Mouse (Mus musculus) forebrain, embryonic 16.5 days (tissue): ENCODE measurements around the gene Rora. TPM values are rescaled to one million over a fixed set of nuclear protein-coding genes. Genes with fewer than 3 reads are reported as not detected.

Experiments used
- ATAC-seq: fragments of 200-750 bp; cut with Nextera tagmentation; 2 replicates; pipeline ENCODE4 v1.8.0; 2017; ENCODE audit warnings: mild to moderate bottlenecking, moderate library complexity
- H3K27ac ChIP-seq: fragments of 300-500 bp; sonication (generic); 2 replicates; pipeline ENCODE4 v1.5.1; 2014; ENCODE audit warnings: low read length, control low read depth
- H3K27me3 ChIP-seq: fragments of 300-500 bp; sonication (generic); replicated peaks from 2 replicates; pipeline ENCODE4 v1.6.1; 2014; ENCODE audit warnings: low read length; ENCODE audit not compliant: control insufficient read depth, insufficient read depth
- H3K36me3 ChIP-seq: fragments of 300-500 bp; sonication (generic); 2 replicates; pipeline ENCODE4 v1.6.1; 2014; ENCODE audit not compliant: control insufficient read depth, insufficient read depth
- H3K4me1 ChIP-seq: fragments of 300-500 bp; sonication (generic); replicated peaks from 2 replicates; pipeline ENCODE4 v1.6.1; 2014; ENCODE audit warnings: low read length; ENCODE audit not compliant: control insufficient read depth, insufficient read depth
- H3K4me2 ChIP-seq: fragments of 300-500 bp; sonication (generic); 2 replicates; pipeline ENCODE4 v1.6.1; 2014; ENCODE audit warnings: mild to moderate bottlenecking, low read length, control low read depth
- H3K4me3 ChIP-seq: fragments of 300-500 bp; sonication (generic); replicated peaks from 2 replicates; pipeline ENCODE4 v1.5.1; 2014; ENCODE audit warnings: mild to moderate bottlenecking, low read length, control low read depth
- H3K9ac ChIP-seq: fragments of 300-500 bp; sonication (generic); replicated peaks from 2 replicates; pipeline ENCODE4 v1.6.1; 2014; ENCODE audit warnings: low read depth, low read length, control low read depth
- H3K9me3 ChIP-seq: fragments of 300-500 bp; sonication (generic); 2 replicates; pipeline ENCODE4 v1.6.1; 2016; ENCODE audit warnings: low read length; ENCODE audit not compliant: control insufficient read depth
- WGBS: fragments of 180-500 bp; shearing (Covaris S2); extraction: QIAGEN DNeasy Blood & Tissue Kit; methylation state at CpG from one replicate; pipeline ENCODE4 v1.1.7; 2014; 5-methylcytosine and 5-hydroxymethylcytosine counted together
- polyA plus RNA-seq: library from polyadenylated mRNA; unstranded; fragments of >200 nt; fragmentation: Nextera tagmentation; extraction: Ambion mirVana; gene quantifications from 2 replicates; pipeline ENCODE4 v1.2.1, GENCODE M21; 2015

The Rora gene
- polyA plus RNA-seq, 1 experiment from 2014 or later, result 7.9 TPM

GRCm38 (mm10) chr9:68815877-68816276, 162.3 kb downstream of the Rora start:
- no peak overlapping the region for H3K4me2 ChIP-seq

DNA sequence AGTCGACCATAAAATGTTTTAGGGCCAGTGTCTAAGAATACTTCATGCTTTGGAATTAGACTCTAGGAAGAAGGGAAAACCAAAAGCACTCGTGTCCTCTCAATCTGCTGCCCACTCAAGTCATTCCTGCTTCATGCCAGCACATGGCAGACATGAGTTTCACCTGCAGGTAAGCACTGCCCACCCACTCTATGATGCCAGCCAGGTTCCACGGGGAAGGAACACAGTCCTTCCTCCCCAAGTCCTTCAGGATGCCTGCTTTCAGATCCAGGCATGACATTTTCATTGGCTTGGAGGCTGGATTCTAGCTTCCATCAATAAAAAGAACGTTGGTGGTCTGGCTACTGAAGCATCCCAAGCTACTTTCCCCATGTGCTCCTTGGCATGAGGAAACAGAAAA, 166.4 kb downstream of the Rora start:
- H3K9me3 ChIP-seq, result no peaks in the 10 kb centered on the region

More at GRCm38 (mm10) chr9:68815877-68816276, 162.3 kb downstream of the Rora start:
- ATAC-seq, result no peak
- Histone ChIP-seq H3K9me3 (no peaks in the 10 kb centered on the region), H3K36me3 (no peaks in the 10 kb centered on the region), H3K27me3 (no peaks in the 10 kb centered on the region), H3K4me1 (no peaks in the 10 kb centered on the region), H3K27ac (no peak overlapping the region), H3K9ac (no peak overlapping the region), H3K4me3 (no peak overlapping the region)
- WGBS, result 91% methylated on average over 9 of the region's 9 CpGs

DNA sequence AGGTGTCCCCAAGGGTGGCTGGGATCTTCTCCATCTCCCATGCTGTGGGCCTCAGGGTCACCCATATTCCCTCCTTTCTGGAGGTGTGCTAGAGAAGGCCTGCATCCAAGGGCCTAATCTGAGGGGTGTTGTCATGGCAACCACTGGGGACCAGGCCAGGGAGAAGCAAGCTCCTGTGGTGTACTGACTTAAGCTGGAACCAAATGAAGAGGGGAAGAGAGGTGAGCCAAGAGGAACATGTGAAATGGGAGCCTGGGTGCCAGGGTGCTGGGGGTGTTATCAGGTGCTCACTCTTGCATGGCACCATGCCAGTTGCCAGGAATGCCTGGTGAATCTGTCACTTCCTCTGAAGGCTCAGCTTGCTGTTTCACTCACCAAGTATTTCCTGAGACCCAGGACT, 166.9 kb downstream of the Rora start:
- H3K27ac ChIP-seq, result no peak overlapping the region
- no peak overlapping the region for H3K9ac ChIP-seq
- no peaks in the 10 kb centered on the region for H3K4me1 ChIP-seq
- H3K36me3 ChIP-seq, result no peaks in the 10 kb centered on the region
- no peak for ATAC-seq
- H3K4me2 ChIP-seq, result no peak overlapping the region
- H3K9me3 ChIP-seq, result no peaks in the 10 kb centered on the region
- no peaks in the 10 kb centered on the region for H3K27me3 ChIP-seq
- no peak overlapping the region for H3K4me3 ChIP-seq

More for the DNA sequence above, 166.4 kb downstream of the Rora start:
- ATAC-seq, result no peak
- H3K36me3 ChIP-seq, result no peaks in the 10 kb centered on the region
- no peak overlapping the region for H3K4me2 ChIP-seq
- no peak overlapping the region for H3K9ac ChIP-seq
- WGBS, result 83% methylated on average over 4 of the region's 4 CpGs
- no peak overlapping the region for H3K27ac ChIP-seq
- no peak overlapping the region for H3K4me3 ChIP-seq
- no peaks in the 10 kb centered on the region for H3K4me1 ChIP-seq
- H3K27me3 ChIP-seq, result no peaks in the 10 kb centered on the region

DNA sequence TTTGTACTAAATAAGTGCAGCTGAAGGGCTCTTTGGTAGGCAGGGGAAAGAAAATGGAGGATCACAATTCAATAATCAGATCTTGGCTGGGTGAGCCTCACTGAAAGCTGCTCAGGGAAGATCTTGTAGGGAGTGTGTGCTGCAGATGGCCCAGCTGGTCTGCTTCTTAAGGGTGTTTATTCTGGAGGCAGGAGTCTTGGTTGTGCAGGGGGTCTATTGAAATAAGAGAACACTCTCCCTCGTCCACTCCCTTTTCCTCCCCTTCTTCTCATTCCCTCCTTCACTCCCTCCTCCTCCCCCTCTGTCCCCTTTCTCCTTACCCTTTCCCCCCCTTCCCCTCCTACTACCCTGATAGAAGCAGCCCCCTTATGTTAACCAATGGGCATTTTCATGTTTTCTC, 167.8 kb downstream of the Rora start:
- Histone ChIP-seq H3K36me3 (no peaks in the 10 kb centered on the region), H3K4me1 (no peaks in the 10 kb centered on the region), H3K27me3 (no peaks in the 10 kb centered on the region), H3K27ac (no peak overlapping the region), H3K9me3 (no peaks in the 10 kb centered on the region), H3K4me3 (no peak overlapping the region), H3K4me2 (no peak overlapping the region), H3K9ac (no peak overlapping the region)
- 77% methylated on average over 1 of the region's 1 CpGs for WGBS
- no peak for ATAC-seq

GRCm38 (mm10) chr9:68823292-68823691, 169.7 kb downstream of the Rora start:
- WGBS, result 75% methylated on average over 5 of the region's 5 CpGs
- no peaks in the 10 kb centered on the region for H3K36me3 ChIP-seq
- no peak overlapping the region for H3K27ac ChIP-seq
- H3K4me2 ChIP-seq, result no peak overlapping the region
- no peak overlapping the region for H3K4me3 ChIP-seq
- no peak for ATAC-seq
- no peaks in the 10 kb centered on the region for H3K4me1 ChIP-seq
- H3K27me3 ChIP-seq, result no peaks in the 10 kb centered on the region
- H3K9me3 ChIP-seq, result no peaks in the 10 kb centered on the region
- no peak overlapping the region for H3K9ac ChIP-seq

GRCm38 (mm10) chr9:68825107-68825506, 171.5 kb downstream of the Rora start:
- no peaks in the 10 kb centered on the region for H3K4me1 ChIP-seq
- no peak overlapping the region for H3K9ac ChIP-seq
- no peak overlapping the region for H3K4me2 ChIP-seq
- H3K27me3 ChIP-seq, result no peaks in the 10 kb centered on the region
- no peaks in the 10 kb centered on the region for H3K36me3 ChIP-seq
- WGBS, result 82% methylated on average over 4 of the region's 4 CpGs
- no peaks in the 10 kb centered on the region for H3K9me3 ChIP-seq
- no peak overlapping the region for H3K4me3 ChIP-seq
- no peak overlapping the region for H3K27ac ChIP-seq
- ATAC-seq, result no peak

GRCm38 (mm10) chr9:68825841-68826240, 172.3 kb downstream of the Rora start:
- Histone ChIP-seq H3K4me3 (no peak overlapping the region), H3K36me3 (no peaks in the 10 kb centered on the region), H3K4me2 (no peak overlapping the region), H3K9ac (no peak overlapping the region), H3K9me3 (no peaks in the 10 kb centered on the region), H3K27me3 (no peaks in the 10 kb centered on the region), H3K27ac (no peak overlapping the region), H3K4me1 (no peaks in the 10 kb centered on the region)
- no peak for ATAC-seq
- 92% methylated on average over 3 of the region's 3 CpGs for WGBS

- no peak overlapping the region for H3K4me2 ChIP-seq
- H3K27ac ChIP-seq, result no peak overlapping the region
- no peak overlapping the region for H3K4me3 ChIP-seq
- no peak for ATAC-seq
- no peaks in the 10 kb centered on the region for H3K27me3 ChIP-seq
- WGBS, result 92% methylated on average over 3 of the region's 3 CpGs
- H3K9ac ChIP-seq, result no peak overlapping the region
- no peaks in the 10 kb centered on the region for H3K4me1 ChIP-seq
- H3K36me3 ChIP-seq, result no peaks in the 10 kb centered on the region
- no peaks in the 10 kb centered on the region for H3K9me3 ChIP-seq
These were observed 173.9 kb downstream of the Rora start for GRCm38 (mm10) chr9:68827441-68827840.

DNA sequence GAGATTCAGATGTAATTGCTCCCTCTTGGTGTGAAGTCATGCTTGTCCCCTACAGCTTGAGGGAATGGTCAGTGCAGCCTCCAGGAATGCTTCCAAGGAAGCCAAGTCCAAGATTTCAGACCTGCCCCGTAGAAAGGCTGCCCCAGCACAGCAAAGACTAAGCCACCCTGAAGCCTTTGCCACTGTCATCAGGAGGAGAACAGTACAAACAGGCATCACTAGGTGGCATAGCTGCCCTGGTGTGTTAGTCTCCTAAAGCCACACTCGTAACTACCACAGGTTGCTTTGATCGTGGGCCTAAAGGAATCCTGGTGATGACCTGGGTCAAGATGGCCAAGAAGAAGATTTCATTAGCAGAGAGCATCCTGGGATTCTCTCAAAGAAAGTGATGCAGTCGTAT, 176.3 kb downstream of the Rora start:
- Histone ChIP-seq H3K4me2 (no peak overlapping the region), H3K9ac (no peak overlapping the region), H3K4me1 (no peaks in the 10 kb centered on the region), H3K36me3 (no peaks in the 10 kb centered on the region), H3K4me3 (no peak overlapping the region), H3K9me3 (no peaks in the 10 kb centered on the region), H3K27ac (no peak overlapping the region), H3K27me3 (no peaks in the 10 kb centered on the region)
- ATAC-seq, result no peak
- 68% methylated on average over 4 of the region's 4 CpGs for WGBS

GRCm38 (mm10) chr9:68833323-68833722, 179.7 kb downstream of the Rora start:
- WGBS, result 90% methylated on average over 6 of the region's 6 CpGs
- Histone ChIP-seq H3K4me3 (no peak overlapping the region), H3K27me3 (no peaks in the 10 kb centered on the region), H3K4me2 (no peak overlapping the region), H3K27ac (no peak overlapping the region), H3K9ac (no peak overlapping the region), H3K4me1 (no peaks in the 10 kb centered on the region), H3K9me3 (no peaks in the 10 kb centered on the region), H3K36me3 (no peaks in the 10 kb centered on the region)
- ATAC-seq, result no peak
